Mouse (Mus musculus) heart, embryonic 10.5 days (tissue): ENCODE measurements around the gene Ermp1. TPM values are rescaled to one million over a fixed set of nuclear protein-coding genes. Genes with fewer than 3 reads are reported as not detected.

Experiments
- DNase-seq: peaks from one replicate; pipeline ENCODE4 v3.0.0-alpha.2; 2017; ENCODE audit warnings: low spot score
- H3K27ac ChIP-seq: fragments of 300-500 bp; sonication (generic); 2 replicates; pipeline ENCODE4 v1.5.1; 2016; ENCODE audit warnings: mild to moderate bottlenecking
- H3K27me3 ChIP-seq: fragments of 300-500 bp; sonication (generic); 2 replicates; pipeline ENCODE4 v1.6.1; 2016; ENCODE audit warnings: mild to moderate bottlenecking; ENCODE audit not compliant: poor library complexity, insufficient read depth, severe bottlenecking
- H3K36me3 ChIP-seq: fragments of 300-500 bp; sonication (generic); 2 replicates; pipeline ENCODE4 v1.6.1; 2016; ENCODE audit warnings: mild to moderate bottlenecking, moderate library complexity
- H3K4me1 ChIP-seq: fragments of 300-500 bp; sonication (generic); 2 replicates; pipeline ENCODE4 v1.6.1; 2016; ENCODE audit warnings: mild to moderate bottlenecking
- H3K4me3 ChIP-seq: fragments of 300-500 bp; sonication (generic); 2 replicates; pipeline ENCODE4 v1.5.1; 2016; ENCODE audit warnings: mild to moderate bottlenecking, moderate library complexity
- H3K9me3 ChIP-seq: fragments of 300-500 bp; sonication (generic); 2 replicates; pipeline ENCODE4 v1.6.1; 2016; ENCODE audit warnings: mild to moderate bottlenecking, moderate library complexity
- WGBS: fragments of 180-500 bp; shearing (Covaris S2); methylation state at CpG from one replicate; pipeline ENCODE4 v1.1.7; 2016; 5-methylcytosine and 5-hydroxymethylcytosine counted together
- polyA plus RNA-seq: library from polyadenylated mRNA; unstranded; fragments of >200 nt; fragmentation: Nextera tagmentation; extraction: Ambion mirVana; gene quantifications from 2 replicates; pipeline ENCODE4 v1.2.1, GENCODE M21; 2016

The Ermp1 gene
- polyA plus RNA-seq, result 8.1 and 9.5 TPM in 2 replicates

- 0 out of 2 replicates have a peak, but pooled peaks cover 2% of the 10 kb centered on the region for H3K4me1 ChIP-seq
- peaks cover 32% of the 10 kb centered on the region; the same call in 1 of the 2 replicates for H3K27me3 ChIP-seq
- WGBS, result under 1% methylated on average over 90 of the region's 90 CpGs
- H3K9me3 ChIP-seq, result no peaks in the 10 kb centered on the region
- H3K4me3 ChIP-seq, result peak within 1 kb of the TSS; percentile 84
- peak; percentile 96 for DNase-seq
- H3K27ac ChIP-seq, result peak within 1 kb of the TSS; percentile 90
- H3K36me3 ChIP-seq, result peaks cover 5% of the 10 kb centered on the region; the same call in 1 of the 2 replicates
Observed at GRCm38 (mm10) chr19:29647651-29648549, at the start of gene Ermp1. TSS of gene Ermp1 (minus strand) at chr19:29648415.

GRCm38 (mm10) chr19:29697245-29697874 is 49.1 kb upstream of the Ermp1 start, which contains the start of gene Mlana:
TSS of gene Mlana (plus strand) at chr19:29697824.
- WGBS, result 41% methylated on average over 3 of the region's 3 CpGs
- Histone ChIP-seq H3K27me3 (no peaks in the 10 kb centered on the region), H3K36me3 (no peaks in the 10 kb centered on the region), H3K9me3 (no peaks in the 10 kb centered on the region), H3K4me3 (no peak within 1 kb of the TSS), H3K4me1 (peaks cover 18% of the 10 kb centered on the region), H3K27ac (peak within 1 kb of the TSS; percentile 30; the same call in 1 of the 2 replicates)
- DNase-seq, result no peak

- DNase-seq, result no peak
- no peaks in the 10 kb centered on the region for H3K27me3 ChIP-seq
- H3K4me3 ChIP-seq, result no peak overlapping the region
- no peaks in the 10 kb centered on the region for H3K36me3 ChIP-seq
- no peaks in the 10 kb centered on the region for H3K9me3 ChIP-seq
- H3K4me1 ChIP-seq, result peaks cover 15% of the 10 kb centered on the region
- H3K27ac ChIP-seq, result peak overlapping the region; percentile 30; the same call in 1 of the 2 replicates
Observed at GRCm38 (mm10) chr19:29696840-29697239, 48.6 kb upstream of the Ermp1 start.

GRCm38 (mm10) chr19:29696309-29696708 is 48.1 kb upstream of the Ermp1 start:
- H3K36me3 ChIP-seq, result no peaks in the 10 kb centered on the region
- H3K4me3 ChIP-seq, result no peak overlapping the region
- DNase-seq, result no peak
- no peak overlapping the region for H3K27ac ChIP-seq
- 92% methylated on average over 4 of the region's 4 CpGs for WGBS
- no peaks in the 10 kb centered on the region for H3K9me3 ChIP-seq
- H3K4me1 ChIP-seq, result peaks cover 15% of the 10 kb centered on the region
- H3K27me3 ChIP-seq, result no peaks in the 10 kb centered on the region

GRCm38 (mm10) chr19:29695071-29695470 is 46.9 kb upstream of the Ermp1 start:
- Histone ChIP-seq H3K27ac (no peak overlapping the region), H3K9me3 (no peaks in the 10 kb centered on the region), H3K4me3 (no peak overlapping the region), H3K36me3 (no peaks in the 10 kb centered on the region), H3K27me3 (no peaks in the 10 kb centered on the region), H3K4me1 (peaks cover 15% of the 10 kb centered on the region)
- 91% methylated on average over 10 of the region's 10 CpGs for WGBS
- DNase-seq, result no peak

- no peak overlapping the region for H3K4me3 ChIP-seq
- WGBS, result 51% methylated on average over 16 of the region's 16 CpGs
- no peaks in the 10 kb centered on the region for H3K36me3 ChIP-seq
- 0 out of 2 replicates have a peak, but pooled peaks cover 5% of the 10 kb centered on the region for H3K9me3 ChIP-seq
- DNase-seq, result no peak
- H3K27ac ChIP-seq, result no peak overlapping the region
- H3K4me1 ChIP-seq, result no peaks in the 10 kb centered on the region
- peaks cover 1% of the 10 kb centered on the region; the same call in 1 of the 2 replicates for H3K27me3 ChIP-seq
Observed at GRCm38 (mm10) chr19:29683844-29684540, 35.8 kb upstream of the Ermp1 start.

- H3K27ac ChIP-seq, result no peak overlapping the region
- H3K4me1 ChIP-seq, result no peaks in the 10 kb centered on the region
- 0 out of 2 replicates have a peak, but pooled peaks cover 5% of the 10 kb centered on the region for H3K9me3 ChIP-seq
- no peak overlapping the region for H3K4me3 ChIP-seq
- H3K36me3 ChIP-seq, result no peaks in the 10 kb centered on the region
- WGBS, result 62% methylated on average over 13 of the region's 13 CpGs
- DNase-seq, result no peak
- H3K27me3 ChIP-seq, result peaks cover 12% of the 10 kb centered on the region; the same call in 1 of the 2 replicates
Observed at GRCm38 (mm10) chr19:29680182-29681152, 32.3 kb upstream of the Ermp1 start.

GRCm38 (mm10) chr19:29678181-29678778 is 30.1 kb upstream of the Ermp1 start:
- H3K27ac ChIP-seq, result no peak overlapping the region
- DNase-seq, result no peak
- H3K27me3 ChIP-seq, result peaks cover 26% of the 10 kb centered on the region; the same call in 1 of the 2 replicates
- H3K4me3 ChIP-seq, result no peak overlapping the region
- no peaks in the 10 kb centered on the region for H3K36me3 ChIP-seq
- 78% methylated on average over 6 of the region's 6 CpGs for WGBS
- no peaks in the 10 kb centered on the region for H3K4me1 ChIP-seq
- no peaks in the 10 kb centered on the region for H3K9me3 ChIP-seq

GRCm38 (mm10) chr19:29676479-29677193 is 28.4 kb upstream of the Ermp1 start:
- Histone ChIP-seq H3K27me3 (peaks cover 26% of the 10 kb centered on the region; the same call in 1 of the 2 replicates), H3K27ac (no peak overlapping the region), H3K4me1 (0 out of 2 replicates have a peak, but pooled peaks cover 2% of the 10 kb centered on the region), H3K9me3 (no peaks in the 10 kb centered on the region), H3K36me3 (no peaks in the 10 kb centered on the region), H3K4me3 (no peak overlapping the region)
- 87% methylated on average over 10 of the region's 10 CpGs for WGBS
- DNase-seq, result no peak

- Histone ChIP-seq H3K4me1 (0 out of 2 replicates have a peak, but pooled peaks cover 2% of the 10 kb centered on the region), H3K9me3 (no peaks in the 10 kb centered on the region), H3K36me3 (no peaks in the 10 kb centered on the region), H3K27ac (no peak overlapping the region), H3K4me3 (no peak overlapping the region), H3K27me3 (peaks cover 26% of the 10 kb centered on the region; the same call in 1 of the 2 replicates)
- 54% methylated on average over 9 of the region's 9 CpGs for WGBS
- no peak for DNase-seq
Observed at GRCm38 (mm10) chr19:29675562-29676078, 27.4 kb upstream of the Ermp1 start.

- Histone ChIP-seq H3K27ac (no peak overlapping the region), H3K9me3 (no peaks in the 10 kb centered on the region), H3K4me1 (0 out of 2 replicates have a peak, but pooled peaks cover 2% of the 10 kb centered on the region), H3K4me3 (no peak overlapping the region), H3K36me3 (no peaks in the 10 kb centered on the region), H3K27me3 (peaks cover 31% of the 10 kb centered on the region; the same call in 1 of the 2 replicates)
- 90% methylated on average over 7 of the region's 7 CpGs for WGBS
- no peak for DNase-seq
Observed at GRCm38 (mm10) chr19:29674946-29675345, 26.7 kb upstream of the Ermp1 start.
